Mouse (Mus musculus) thymus, postnatal 0 days (tissue): ENCODE data around the gene Barx2. TPM values are rescaled to one million over a fixed set of nuclear protein-coding genes. Genes with fewer than 3 reads are reported as not detected.
"Not testable (repeated sequence)": the region's sequence is repeated elsewhere in the genome, so short reads cannot be mapped to it uniquely, and the experiment has no call there.

Source experiments
- DNase-seq: peaks from one replicate; pipeline ENCODE4 v3.0.0-alpha.2; 2015; ENCODE audit warnings: low spot score
- polyA plus RNA-seq: library from polyadenylated mRNA; unstranded; fragments of >200 nt; fragmentation: Nextera tagmentation; extraction: Ambion mirVana; gene quantifications from 2 replicates; pipeline ENCODE4 v1.2.1, GENCODE M21; 2015

Gene Barx2
- 0.08 and 0.10 TPM in 2 replicates for polyA plus RNA-seq

- DNase-seq = peak; percentile 60
Observed at GRCm38 (mm10) chr9:31912921-31913738, at the start of gene Barx2. TSS of gene Barx2 (minus strand) at chr9:31913462.

- no peak for DNase-seq
Observed at GRCm38 (mm10) chr9:31962265-31962664, 49.0 kb upstream of the Barx2 start.

- DNase-seq = no peak
Observed at GRCm38 (mm10) chr9:31960488-31960887, 47.2 kb upstream of the Barx2 start.

GRCm38 (mm10) chr9:31958120-31958519, 44.9 kb upstream of the Barx2 start:
- no peak for DNase-seq

GRCm38 (mm10) chr9:31950506-31950905, 37.2 kb upstream of the Barx2 start:
- DNase-seq = no peak

- DNase-seq = no peak
Observed at GRCm38 (mm10) chr9:31949031-31949430, 35.8 kb upstream of the Barx2 start.

- DNase-seq = no peak
Observed at GRCm38 (mm10) chr9:31947051-31947450, 33.8 kb upstream of the Barx2 start.

- DNase-seq = no peak
Observed at GRCm38 (mm10) chr9:31942334-31942733, 29.1 kb upstream of the Barx2 start.

- DNase-seq = not testable (repeated sequence)
Observed at GRCm38 (mm10) chr9:31936486-31936885, 23.2 kb upstream of the Barx2 start.

GRCm38 (mm10) chr9:31931691-31932090, 18.4 kb upstream of the Barx2 start:
- no peak for DNase-seq

- no peak for DNase-seq
Observed at GRCm38 (mm10) chr9:31931255-31931654, 18.0 kb upstream of the Barx2 start.

GRCm38 (mm10) chr9:31926766-31927165, 13.5 kb upstream of the Barx2 start:
- no peak for DNase-seq

- DNase-seq = peak; percentile 93
Observed at GRCm38 (mm10) chr9:31925830-31926624, 12.8 kb upstream of the Barx2 start.

GRCm38 (mm10) chr9:31923529-31923928, 10.3 kb upstream of the Barx2 start:
- DNase-seq = no peak

- no peak for DNase-seq
Observed at GRCm38 (mm10) chr9:31919802-31920201, 6.5 kb upstream of the Barx2 start.

- DNase-seq = no peak
Observed at GRCm38 (mm10) chr9:31916421-31916820, 3.2 kb upstream of the Barx2 start.

- no peak for DNase-seq
Observed at GRCm38 (mm10) chr9:31914871-31915270, 1.6 kb upstream of the Barx2 start.

GRCm38 (mm10) chr9:31913739-31914591, 703 bp upstream of the Barx2 start:
- no peak for DNase-seq

- DNase-seq = no peak
Observed at GRCm38 (mm10) chr9:31912553-31912920, 725 bp downstream of the Barx2 start.

GRCm38 (mm10) chr9:31910221-31910620, 3.0 kb downstream of the Barx2 start:
- no peak for DNase-seq

GRCm38 (mm10) chr9:31901781-31902180, 11.5 kb downstream of the Barx2 start:
- DNase-seq = no peak
